Mouse (Mus musculus): ENCODE results near the gene Tnpo2. TPM values are rescaled to one million over a fixed set of nuclear protein-coding genes. Genes with fewer than 3 reads are reported as not detected.

Tnpo2 gene
- polyA plus RNA-seq (2015; fragmentation: Nextera tagmentation; extraction: Ambion mirVana) = 32.7 and 33.7 TPM in 2 replicates

- H3K4me2 ChIP-seq = peak within 1 kb of the TSS; percentile 86
- peaks cover 33% of the 10 kb centered on the region for H3K4me1 ChIP-seq
- peaks cover 41% of the 10 kb centered on the region for H3K36me3 ChIP-seq
- peak; percentile 92 for ATAC-seq (ENCODE audit: insufficient number of reproducible peaks, low FRiP score, low TSS enrichment, low read depth)
- WGBS = under 1% methylated on average over 57 of the region's 59 CpGs
- peak within 1 kb of the TSS; percentile 77 for H3K4me3 ChIP-seq
- no peaks in the 10 kb centered on the region for H3K27me3 ChIP-seq
- peak within 1 kb of the TSS; percentile 92 for H3K9ac ChIP-seq
- H3K27ac ChIP-seq = peak within 1 kb of the TSS; percentile 100
- no peaks in the 10 kb centered on the region for H3K9me3 ChIP-seq
Measured at GRCm38 (mm10) chr8:85036718-85037365, at the start of gene Tnpo2. Gene Tnpo2, plus strand, starts transcription at chr8:85036915.

- no peak overlapping the region for H3K9ac ChIP-seq
- H3K4me2 ChIP-seq = no peak overlapping the region
- no peak overlapping the region for H3K27ac ChIP-seq
- no peaks in the 10 kb centered on the region for H3K36me3 ChIP-seq
- WGBS = 80% methylated on average over 5 of the region's 5 CpGs
- H3K4me1 ChIP-seq = peaks cover 40% of the 10 kb centered on the region
- ATAC-seq (ENCODE audit: insufficient number of reproducible peaks, low FRiP score, low TSS enrichment, low read depth) = no peak
- 0 out of 2 replicates have a peak, but pooled peaks cover 4% of the 10 kb centered on the region for H3K27me3 ChIP-seq
- H3K4me3 ChIP-seq = no peak overlapping the region
- H3K9me3 ChIP-seq = no peaks in the 10 kb centered on the region
Measured at GRCm38 (mm10) chr8:84987388-84987787, 49.3 kb upstream of the Tnpo2 start.

GRCm38 (mm10) chr8:84987903-84988302 lies 48.8 kb upstream of the Tnpo2 start:
- no peak overlapping the region for H3K27ac ChIP-seq
- no peaks in the 10 kb centered on the region for H3K9me3 ChIP-seq
- peaks cover 39% of the 10 kb centered on the region for H3K4me1 ChIP-seq
- H3K27me3 ChIP-seq = 0 out of 2 replicates have a peak, but pooled peaks cover 4% of the 10 kb centered on the region
- H3K4me3 ChIP-seq = no peak overlapping the region
- H3K36me3 ChIP-seq = no peaks in the 10 kb centered on the region
- H3K9ac ChIP-seq = no peak overlapping the region
- H3K4me2 ChIP-seq = no peak overlapping the region
- ATAC-seq (ENCODE audit: insufficient number of reproducible peaks, low FRiP score, low TSS enrichment, low read depth) = no peak
- 64% methylated on average over 2 of the region's 2 CpGs for WGBS

- H3K27me3 ChIP-seq = peaks cover 5% of the 10 kb centered on the region; the same call in 1 of the 2 replicates
- H3K27ac ChIP-seq = 0 out of 2 replicates have a peak overlapping the region, but pooled peaks have one; percentile 33
- no peaks in the 10 kb centered on the region for H3K36me3 ChIP-seq
- H3K9ac ChIP-seq = no peak overlapping the region
- H3K4me1 ChIP-seq = peaks cover 36% of the 10 kb centered on the region
- H3K9me3 ChIP-seq = no peaks in the 10 kb centered on the region
- WGBS = 1% methylated on average over 15 of the region's 15 CpGs
- no peak for ATAC-seq (ENCODE audit: insufficient number of reproducible peaks, low FRiP score, low TSS enrichment, low read depth)
- peak overlapping the region; percentile 91 for H3K4me2 ChIP-seq
- H3K4me3 ChIP-seq = peak overlapping the region; percentile 7; the same call in 1 of the 2 replicates
Measured at GRCm38 (mm10) chr8:84989311-84989731, 47.4 kb upstream of the Tnpo2 start.

- peak overlapping the region; percentile 84 for H3K27ac ChIP-seq
- H3K9me3 ChIP-seq = no peaks in the 10 kb centered on the region
- H3K9ac ChIP-seq = peak overlapping the region; percentile 52
- WGBS = 0% methylated on average over 15 of the region's 15 CpGs
- H3K36me3 ChIP-seq = peaks cover 2% of the 10 kb centered on the region; the same call in 1 of the 2 replicates
- peak; percentile 57 for ATAC-seq (ENCODE audit: insufficient number of reproducible peaks, low FRiP score, low TSS enrichment, low read depth)
- H3K4me3 ChIP-seq = peak overlapping the region; percentile 61
- H3K4me1 ChIP-seq = peaks cover 31% of the 10 kb centered on the region
- H3K27me3 ChIP-seq = peaks cover 10% of the 10 kb centered on the region
- peak overlapping the region; percentile 91 for H3K4me2 ChIP-seq
Measured at GRCm38 (mm10) chr8:84989810-84990209, 46.9 kb upstream of the Tnpo2 start.

- no peaks in the 10 kb centered on the region for H3K9me3 ChIP-seq
- peaks cover 15% of the 10 kb centered on the region for H3K27me3 ChIP-seq
- peak; percentile 87 for ATAC-seq (ENCODE audit: insufficient number of reproducible peaks, low FRiP score, low TSS enrichment, low read depth)
- 0% methylated on average over 28 of the region's 28 CpGs for WGBS
- H3K4me2 ChIP-seq = peak within 1 kb of the TSS; percentile 91
- peak within 1 kb of the TSS; percentile 58 for H3K9ac ChIP-seq
- peaks cover 26% of the 10 kb centered on the region for H3K4me1 ChIP-seq
- peaks cover 4% of the 10 kb centered on the region; the same call in 1 of the 2 replicates for H3K36me3 ChIP-seq
- peak within 1 kb of the TSS; percentile 84 for H3K27ac ChIP-seq
- H3K4me3 ChIP-seq = peak within 1 kb of the TSS; percentile 61
Measured at GRCm38 (mm10) chr8:84990349-84990748, 46.4 kb upstream of the Tnpo2 start, which contains the start of gene Hook2. Gene Hook2, plus strand, starts transcription at chr8:84990603.

- Histone ChIP-seq H3K4me3 (peak overlapping the region; percentile 61), H3K27me3 (peaks cover 17% of the 10 kb centered on the region), H3K9ac (peak overlapping the region; percentile 58), H3K27ac (peak overlapping the region; percentile 84), H3K4me1 (peaks cover 25% of the 10 kb centered on the region), H3K4me2 (peak overlapping the region; percentile 91), H3K36me3 (peaks cover 4% of the 10 kb centered on the region; the same call in 1 of the 2 replicates), H3K9me3 (no peaks in the 10 kb centered on the region)
- 3% methylated on average over 15 of the region's 15 CpGs for WGBS
- ATAC-seq (ENCODE audit: insufficient number of reproducible peaks, low FRiP score, low TSS enrichment, low read depth) = peak; percentile 22; the same call in 1 of the 2 replicates
Measured at GRCm38 (mm10) chr8:84990836-84991235, 45.9 kb upstream of the Tnpo2 start.

- 91% methylated on average over 9 of the region's 9 CpGs for WGBS
- H3K36me3 ChIP-seq = peaks cover 4% of the 10 kb centered on the region; the same call in 1 of the 2 replicates
Measured at GRCm38 (mm10) chr8:84994375-84994774, 42.3 kb upstream of the Tnpo2 start.

GRCm38 (mm10) chr8:84995680-84996079 lies 41.0 kb upstream of the Tnpo2 start:
- H3K9ac ChIP-seq = no peak overlapping the region
- no peak overlapping the region for H3K27ac ChIP-seq
- no peak for ATAC-seq (ENCODE audit: insufficient number of reproducible peaks, low FRiP score, low TSS enrichment, low read depth)
- H3K9me3 ChIP-seq = no peaks in the 10 kb centered on the region
- WGBS = 32% methylated on average over 25 of the region's 25 CpGs
- 0 out of 2 replicates have a peak overlapping the region, but pooled peaks have one; percentile 0 for H3K4me2 ChIP-seq
- H3K4me3 ChIP-seq = no peak overlapping the region
- peaks cover 4% of the 10 kb centered on the region; the same call in 1 of the 2 replicates for H3K36me3 ChIP-seq
- H3K4me1 ChIP-seq = peaks cover 22% of the 10 kb centered on the region
- peaks cover 20% of the 10 kb centered on the region for H3K27me3 ChIP-seq

More at GRCm38 (mm10) chr8:84994375-84994774, 42.3 kb upstream of the Tnpo2 start:
- peaks cover 20% of the 10 kb centered on the region for H3K27me3 ChIP-seq
- no peak overlapping the region for H3K9ac ChIP-seq
- H3K4me3 ChIP-seq = no peak overlapping the region
- H3K9me3 ChIP-seq = no peaks in the 10 kb centered on the region
- H3K4me1 ChIP-seq = peaks cover 28% of the 10 kb centered on the region
- no peak for ATAC-seq (ENCODE audit: insufficient number of reproducible peaks, low FRiP score, low TSS enrichment, low read depth)
- no peak overlapping the region for H3K4me2 ChIP-seq
- H3K27ac ChIP-seq = no peak overlapping the region

- H3K36me3 ChIP-seq = peaks cover 4% of the 10 kb centered on the region; the same call in 1 of the 2 replicates
- H3K4me2 ChIP-seq = no peak overlapping the region
- peaks cover 16% of the 10 kb centered on the region for H3K4me1 ChIP-seq
- H3K27me3 ChIP-seq = peaks cover 20% of the 10 kb centered on the region
- no peak overlapping the region for H3K9ac ChIP-seq
- H3K4me3 ChIP-seq = no peak overlapping the region
- no peak for ATAC-seq (ENCODE audit: insufficient number of reproducible peaks, low FRiP score, low TSS enrichment, low read depth)
- WGBS = 81% methylated on average over 5 of the region's 5 CpGs
- H3K27ac ChIP-seq = no peak overlapping the region
- no peaks in the 10 kb centered on the region for H3K9me3 ChIP-seq
Measured at GRCm38 (mm10) chr8:84996978-84997377, 39.7 kb upstream of the Tnpo2 start.

GRCm38 (mm10) chr8:84997649-84998295 lies 38.9 kb upstream of the Tnpo2 start:
- Histone ChIP-seq H3K9me3 (no peaks in the 10 kb centered on the region), H3K4me3 (no peak overlapping the region), H3K27ac (no peak overlapping the region), H3K27me3 (peaks cover 20% of the 10 kb centered on the region), H3K9ac (no peak overlapping the region), H3K4me1 (peaks cover 16% of the 10 kb centered on the region), H3K4me2 (peak overlapping the region; percentile 17; the same call in 1 of the 2 replicates), H3K36me3 (peaks cover 4% of the 10 kb centered on the region; the same call in 1 of the 2 replicates)
- peak; percentile 31; the same call in 1 of the 2 replicates for ATAC-seq (ENCODE audit: insufficient number of reproducible peaks, low FRiP score, low TSS enrichment, low read depth)
- 6% methylated on average over 19 of the region's 19 CpGs for WGBS

Data from limb, embryonic 15.5 days (tissue).